Mouse (Mus musculus) heart, embryonic 12.5 days (tissue): Measurements from ENCODE around the gene Sema3d. TPM values are rescaled to one million over a fixed set of nuclear protein-coding genes. Genes with fewer than 3 reads are reported as not detected.

ENCODE experiments used
- ATAC-seq: fragments of 200-750 bp; cut with Nextera tagmentation; 2 replicates; pipeline ENCODE4 v1.8.0; 2017; ENCODE audit warnings: moderate TSS enrichment, moderate library complexity; ENCODE audit not compliant: insufficient number of reproducible peaks, low FRiP score
- H3K27ac ChIP-seq: fragments of 300-500 bp; sonication (generic); 2 replicates; pipeline ENCODE4 v1.5.1; 2016; ENCODE audit warnings: mild to moderate bottlenecking, moderate library complexity; ENCODE audit not compliant: poor library complexity, severe bottlenecking
- H3K27me3 ChIP-seq: fragments of 300-500 bp; sonication (generic); replicated peaks from 2 replicates; pipeline ENCODE4 v1.6.1; 2016; ENCODE audit warnings: mild to moderate bottlenecking, moderate library complexity
- H3K36me3 ChIP-seq: fragments of 300-500 bp; sonication (generic); 2 replicates; pipeline ENCODE4 v1.6.1; 2016; ENCODE audit warnings: mild to moderate bottlenecking, moderate library complexity
- H3K4me1 ChIP-seq: fragments of 300-500 bp; sonication (generic); replicated peaks from 2 replicates; pipeline ENCODE4 v1.6.1; 2016; ENCODE audit warnings: mild to moderate bottlenecking
- H3K4me2 ChIP-seq: fragments of 300-500 bp; sonication (generic); 2 replicates; pipeline ENCODE4 v1.6.1; 2016; ENCODE audit warnings: mild to moderate bottlenecking, moderate library complexity
- H3K4me3 ChIP-seq: fragments of 300-500 bp; sonication (generic); 2 replicates; pipeline ENCODE4 v1.5.1; 2016; ENCODE audit warnings: mild to moderate bottlenecking
- H3K9ac ChIP-seq: fragments of 300-500 bp; sonication (generic); 2 replicates; pipeline ENCODE4 v1.6.1; 2016; ENCODE audit warnings: mild to moderate bottlenecking, moderate library complexity
- H3K9me3 ChIP-seq: fragments of 300-500 bp; sonication (generic); replicated peaks from 2 replicates; pipeline ENCODE4 v1.6.1; 2016; ENCODE audit warnings: mild to moderate bottlenecking, moderate library complexity
- WGBS: fragments of 180-500 bp; shearing (Covaris S2); methylation state at CpG from one replicate; pipeline ENCODE4 v1.1.7; 2016; 5-methylcytosine and 5-hydroxymethylcytosine counted together
- polyA plus RNA-seq: library from polyadenylated mRNA; unstranded; fragments of >200 nt; fragmentation: Nextera tagmentation; extraction: Ambion mirVana; gene quantifications from 2 replicates; pipeline ENCODE4 v1.2.1, GENCODE M21; 2016

Gene Sema3d
- polyA plus RNA-seq, 1 experiment from 2014 or later: 16.0 TPM

DNA sequence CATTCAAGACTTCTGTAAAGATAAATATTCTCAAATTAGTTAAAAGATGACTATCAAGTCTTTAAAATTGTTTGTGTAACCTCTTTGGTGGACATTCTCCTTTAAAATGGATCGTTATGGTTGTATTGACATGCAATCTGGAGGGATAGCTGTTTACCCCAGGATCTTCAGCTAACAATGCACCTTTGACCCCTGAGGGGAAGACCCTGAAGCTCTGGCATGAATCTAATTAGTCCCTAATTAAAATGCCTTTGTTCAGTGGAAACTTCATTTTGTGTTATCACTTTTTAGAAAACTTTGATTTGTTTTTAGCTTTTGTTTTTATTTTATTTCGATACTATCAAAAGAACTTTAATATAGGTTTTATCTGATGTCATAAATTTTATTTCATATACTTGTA lies 178.6 kb downstream of the Sema3d start:
- H3K36me3 ChIP-seq: no peaks in the 10 kb centered on the region
- WGBS: 35% methylated on average over 2 of the region's 2 CpGs
- ATAC-seq: no peak
- H3K4me3 ChIP-seq: no peak overlapping the region
- no peaks in the 10 kb centered on the region for H3K9me3 ChIP-seq
- no peaks in the 10 kb centered on the region for H3K27me3 ChIP-seq
- no peak overlapping the region for H3K4me2 ChIP-seq
- no peak overlapping the region for H3K9ac ChIP-seq
- H3K4me1 ChIP-seq: 0 out of 2 replicates have a peak, but pooled peaks cover 2% of the 10 kb centered on the region
- no peak overlapping the region for H3K27ac ChIP-seq

DNA sequence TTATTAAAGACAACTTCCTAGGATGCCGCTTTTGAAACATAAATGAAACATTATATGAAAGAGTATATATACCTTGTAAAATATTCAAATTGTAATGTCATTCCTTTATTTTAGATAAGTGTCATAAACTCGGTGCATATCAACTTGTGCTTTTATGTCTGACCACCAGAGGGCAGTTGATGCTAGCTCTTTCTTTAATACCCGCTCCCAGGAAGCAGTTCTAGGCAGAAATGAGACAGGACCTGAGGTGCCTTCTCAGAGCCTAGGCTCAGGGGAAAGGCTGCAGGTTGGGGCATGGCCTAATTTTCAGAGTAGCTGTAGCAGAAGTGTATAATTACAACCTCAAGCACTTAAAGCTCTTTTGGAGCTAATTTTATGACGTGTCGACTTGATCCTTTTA lies 179.0 kb downstream of the Sema3d start:
- Histone ChIP-seq H3K27ac (no peak overlapping the region), H3K4me3 (no peak overlapping the region), H3K27me3 (no peaks in the 10 kb centered on the region), H3K36me3 (no peaks in the 10 kb centered on the region), H3K4me1 (0 out of 2 replicates have a peak, but pooled peaks cover 2% of the 10 kb centered on the region), H3K4me2 (no peak overlapping the region), H3K9me3 (no peaks in the 10 kb centered on the region), H3K9ac (no peak overlapping the region)
- 38% methylated on average over 5 of the region's 5 CpGs for WGBS
- ATAC-seq: no peak

GRCm38 (mm10) chr5:12563132-12563531 lies 179.9 kb downstream of the Sema3d start:
- Histone ChIP-seq H3K27me3 (no peaks in the 10 kb centered on the region), H3K9ac (no peak overlapping the region), H3K36me3 (no peaks in the 10 kb centered on the region), H3K9me3 (no peaks in the 10 kb centered on the region), H3K4me1 (0 out of 2 replicates have a peak, but pooled peaks cover 2% of the 10 kb centered on the region), H3K4me2 (no peak overlapping the region), H3K4me3 (no peak overlapping the region), H3K27ac (no peak overlapping the region)
- WGBS: 66% methylated on average over 11 of the region's 11 CpGs
- ATAC-seq: no peak

GRCm38 (mm10) chr5:12564602-12565220 lies 181.5 kb downstream of the Sema3d start:
- no peak overlapping the region for H3K27ac ChIP-seq
- ATAC-seq: no peak
- no peaks in the 10 kb centered on the region for H3K9me3 ChIP-seq
- WGBS: 43% methylated on average over 2 of the region's 2 CpGs
- H3K4me1 ChIP-seq: 0 out of 2 replicates have a peak, but pooled peaks cover 2% of the 10 kb centered on the region
- no peaks in the 10 kb centered on the region for H3K36me3 ChIP-seq
- H3K4me3 ChIP-seq: no peak overlapping the region
- no peaks in the 10 kb centered on the region for H3K27me3 ChIP-seq
- no peak overlapping the region for H3K9ac ChIP-seq
- H3K4me2 ChIP-seq: no peak overlapping the region

GRCm38 (mm10) chr5:12566568-12566967 lies 183.4 kb downstream of the Sema3d start:
- Histone ChIP-seq H3K4me2 (no peak overlapping the region), H3K36me3 (no peaks in the 10 kb centered on the region), H3K9ac (no peak overlapping the region), H3K9me3 (no peaks in the 10 kb centered on the region), H3K27ac (no peak overlapping the region), H3K27me3 (no peaks in the 10 kb centered on the region), H3K4me1 (no peaks in the 10 kb centered on the region), H3K4me3 (no peak overlapping the region)
- no peak for ATAC-seq
- WGBS: 60% methylated on average over 1 of the region's 1 CpGs

- 56% methylated on average over 4 of the region's 4 CpGs for WGBS
- H3K4me2 ChIP-seq: no peak overlapping the region
- no peaks in the 10 kb centered on the region for H3K36me3 ChIP-seq
- ATAC-seq: no peak
- no peak overlapping the region for H3K27ac ChIP-seq
- no peaks in the 10 kb centered on the region for H3K9me3 ChIP-seq
- H3K27me3 ChIP-seq: no peaks in the 10 kb centered on the region
- H3K4me1 ChIP-seq: 0 out of 2 replicates have a peak, but pooled peaks cover under 1% of the 10 kb centered on the region
- H3K4me3 ChIP-seq: no peak overlapping the region
- no peak overlapping the region for H3K9ac ChIP-seq
Measured at GRCm38 (mm10) chr5:12574551-12574950, 191.4 kb downstream of the Sema3d start.

DNA sequence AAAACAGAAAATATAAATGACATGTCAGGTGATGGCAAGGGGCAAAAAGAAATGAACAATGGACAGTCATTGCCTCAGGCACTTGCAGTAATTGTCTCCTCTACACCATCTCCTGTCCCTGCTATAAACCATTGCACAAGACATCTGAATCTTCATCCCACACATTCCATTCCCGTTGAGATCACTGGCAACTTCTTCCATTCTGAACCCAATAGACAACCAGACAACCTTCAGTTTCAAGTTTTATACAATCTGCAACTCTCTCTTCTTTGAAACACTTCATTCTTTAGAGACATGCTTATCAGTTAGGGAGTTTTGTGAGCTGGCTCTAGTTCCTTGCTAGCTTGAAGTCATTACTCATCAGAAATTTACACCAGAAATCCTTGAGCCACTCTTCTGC lies 192.1 kb downstream of the Sema3d start:
- no peak for ATAC-seq
- no peaks in the 10 kb centered on the region for H3K9me3 ChIP-seq
- 56% methylated on average over 1 of the region's 1 CpGs for WGBS
- H3K4me3 ChIP-seq: no peak overlapping the region
- H3K4me2 ChIP-seq: no peak overlapping the region
- H3K27ac ChIP-seq: no peak overlapping the region
- no peak overlapping the region for H3K9ac ChIP-seq
- no peaks in the 10 kb centered on the region for H3K27me3 ChIP-seq
- H3K4me1 ChIP-seq: 0 out of 2 replicates have a peak, but pooled peaks cover 3% of the 10 kb centered on the region
- no peaks in the 10 kb centered on the region for H3K36me3 ChIP-seq

DNA sequence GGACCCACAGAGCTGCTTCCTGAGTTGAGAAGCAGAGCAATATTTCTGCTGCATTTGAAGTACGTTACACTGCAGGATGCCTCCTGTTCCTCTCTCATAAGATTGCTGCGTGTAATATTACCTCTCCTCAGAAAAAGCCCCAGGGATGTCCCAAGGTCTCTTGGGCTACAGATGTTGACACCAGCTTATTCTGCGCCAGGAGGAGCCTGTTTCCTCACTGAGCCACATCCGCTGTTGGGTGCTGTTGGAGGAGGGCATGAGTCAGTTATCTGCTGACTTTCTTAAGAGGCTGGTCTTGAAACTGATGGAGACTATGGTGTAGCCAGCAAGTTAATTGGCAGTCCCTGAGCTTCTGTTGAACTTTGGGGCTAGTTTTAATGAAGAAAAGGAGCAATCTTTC lies 196.6 kb downstream of the Sema3d start:
- Histone ChIP-seq H3K36me3 (no peaks in the 10 kb centered on the region), H3K4me1 (0 out of 2 replicates have a peak, but pooled peaks cover 3% of the 10 kb centered on the region), H3K27ac (no peak overlapping the region), H3K27me3 (no peaks in the 10 kb centered on the region), H3K4me3 (no peak overlapping the region), H3K9me3 (no peaks in the 10 kb centered on the region), H3K9ac (no peak overlapping the region), H3K4me2 (no peak overlapping the region)
- ATAC-seq: no peak
- WGBS: 56% methylated on average over 4 of the region's 4 CpGs

- 78% methylated on average over 1 of the region's 1 CpGs for WGBS
Measured at GRCm38 (mm10) chr5:12582540-12582939, 199.4 kb downstream of the Sema3d start.

DNA sequence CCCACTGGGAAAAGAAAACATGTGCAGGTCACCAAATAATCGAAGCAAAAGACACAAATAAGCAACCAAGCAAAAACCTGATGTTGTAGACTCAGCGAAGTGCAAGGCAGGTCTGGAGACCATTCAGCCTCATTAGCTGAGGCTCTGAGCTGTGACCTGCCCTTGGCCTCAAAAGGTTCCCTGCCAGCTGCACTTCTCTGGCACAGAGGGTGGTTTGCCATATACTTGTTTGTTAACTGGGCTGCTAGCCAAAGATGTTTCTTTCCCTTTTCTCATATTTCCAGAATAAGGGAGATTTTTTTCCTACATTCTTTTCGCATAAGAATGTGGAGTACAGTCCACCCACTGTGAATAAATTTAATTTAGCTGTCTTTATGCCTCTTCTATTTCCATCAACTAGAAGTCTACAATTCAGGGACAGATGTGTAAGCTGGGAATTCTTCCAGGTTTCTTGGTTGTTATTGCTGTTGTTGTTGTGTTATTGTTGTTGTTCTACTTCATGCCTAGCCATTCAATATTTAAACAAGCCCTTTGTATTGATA lies 200.2 kb downstream of the Sema3d start:
- H3K4me2 ChIP-seq: no peak overlapping the region
- H3K9me3 ChIP-seq: no peaks in the 10 kb centered on the region
- H3K4me3 ChIP-seq: no peak overlapping the region
- H3K4me1 ChIP-seq: 0 out of 2 replicates have a peak, but pooled peaks cover 3% of the 10 kb centered on the region
- H3K27ac ChIP-seq: no peak overlapping the region
- H3K36me3 ChIP-seq: 0 out of 2 replicates have a peak, but pooled peaks cover 3% of the 10 kb centered on the region
- H3K27me3 ChIP-seq: no peaks in the 10 kb centered on the region
- no peak for ATAC-seq
- WGBS: 86% methylated on average over 3 of the region's 3 CpGs
- H3K9ac ChIP-seq: no peak overlapping the region

More at GRCm38 (mm10) chr5:12582540-12582939, 199.4 kb downstream of the Sema3d start:
- no peak for ATAC-seq
- no peaks in the 10 kb centered on the region for H3K9me3 ChIP-seq
- no peaks in the 10 kb centered on the region for H3K27me3 ChIP-seq
- H3K4me1 ChIP-seq: 0 out of 2 replicates have a peak, but pooled peaks cover 3% of the 10 kb centered on the region
- H3K27ac ChIP-seq: no peak overlapping the region
- H3K4me3 ChIP-seq: no peak overlapping the region
- 0 out of 2 replicates have a peak, but pooled peaks cover 3% of the 10 kb centered on the region for H3K36me3 ChIP-seq
- H3K9ac ChIP-seq: no peak overlapping the region
- no peak overlapping the region for H3K4me2 ChIP-seq

DNA sequence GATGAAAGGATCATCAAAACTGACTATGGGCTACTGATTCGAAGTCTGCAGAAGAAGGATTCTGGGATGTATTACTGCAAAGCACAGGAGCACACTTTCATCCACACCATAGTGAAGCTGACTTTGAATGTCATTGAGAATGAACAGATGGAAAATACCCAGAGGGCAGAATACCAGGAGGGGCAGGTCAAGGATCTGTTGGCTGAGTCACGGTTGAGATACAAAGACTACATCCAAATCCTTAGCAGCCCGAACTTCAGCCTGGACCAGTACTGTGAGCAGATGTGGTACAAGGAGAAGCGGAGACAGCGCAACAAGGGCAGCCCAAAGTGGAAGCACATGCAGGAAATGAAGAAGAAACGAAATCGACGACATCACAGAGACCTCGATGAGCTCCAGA lies 201.7 kb downstream of the Sema3d start:
- Histone ChIP-seq H3K4me2 (no peak overlapping the region), H3K4me3 (no peak overlapping the region), H3K36me3 (0 out of 2 replicates have a peak, but pooled peaks cover 3% of the 10 kb centered on the region), H3K4me1 (no peaks in the 10 kb centered on the region), H3K9me3 (no peaks in the 10 kb centered on the region), H3K9ac (no peak overlapping the region), H3K27me3 (no peaks in the 10 kb centered on the region), H3K27ac (no peak overlapping the region)
- no peak for ATAC-seq
- 80% methylated on average over 9 of the region's 9 CpGs for WGBS
